Mouse (Mus musculus): ENCODE measurements around the gene Vmn1r55.
"Not testable (repeated sequence)": the region's sequence is repeated elsewhere in the genome, so short reads cannot be mapped to it uniquely, and the experiment has no call there.

Vmn1r55 gene

DNA sequence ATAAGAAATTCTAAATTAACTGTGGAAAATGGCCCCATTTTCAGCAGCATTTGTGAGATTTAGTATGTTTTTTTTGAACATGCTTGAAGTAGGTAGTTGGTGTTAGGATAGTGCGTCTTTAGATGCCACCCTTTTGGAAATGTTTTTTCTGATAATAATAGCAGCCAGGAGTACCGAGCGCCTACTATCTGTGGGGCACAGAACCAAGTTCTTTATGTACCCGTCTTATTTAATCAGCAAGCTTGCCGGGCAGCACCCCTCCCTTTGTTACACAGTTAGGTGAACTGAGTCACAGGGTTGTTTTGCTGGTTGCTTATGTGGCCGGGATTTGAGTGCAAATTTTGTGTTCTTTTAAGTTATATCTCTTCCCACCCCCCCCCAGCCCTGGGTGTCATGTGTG is 68.2 kb downstream of the Vmn1r55 start:
- DNase-seq (ENCODE audit: low read depth, low spot score), result no peak

DNA sequence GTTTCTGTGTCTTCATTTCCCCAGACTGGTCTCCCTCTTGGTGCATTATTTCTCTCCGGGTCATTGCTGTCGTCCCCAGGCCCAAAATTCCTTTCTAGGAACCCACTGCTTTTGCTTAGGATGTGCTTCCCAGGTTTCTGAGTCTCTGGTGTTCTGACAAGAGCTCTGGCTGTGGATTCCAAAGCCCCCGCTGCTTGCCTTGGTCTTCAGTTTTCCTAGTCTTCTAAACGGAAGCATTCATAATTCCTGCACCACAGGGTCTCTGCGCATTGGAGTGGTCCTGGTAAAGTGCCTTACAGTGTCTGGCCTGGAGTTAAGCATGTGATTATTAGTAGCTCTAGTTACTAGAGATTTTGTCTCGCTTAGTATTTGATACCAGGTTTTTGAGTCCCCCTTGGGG is 68.7 kb downstream of the Vmn1r55 start:
- DNase-seq (ENCODE audit: low read depth, low spot score), result no peak

DNA sequence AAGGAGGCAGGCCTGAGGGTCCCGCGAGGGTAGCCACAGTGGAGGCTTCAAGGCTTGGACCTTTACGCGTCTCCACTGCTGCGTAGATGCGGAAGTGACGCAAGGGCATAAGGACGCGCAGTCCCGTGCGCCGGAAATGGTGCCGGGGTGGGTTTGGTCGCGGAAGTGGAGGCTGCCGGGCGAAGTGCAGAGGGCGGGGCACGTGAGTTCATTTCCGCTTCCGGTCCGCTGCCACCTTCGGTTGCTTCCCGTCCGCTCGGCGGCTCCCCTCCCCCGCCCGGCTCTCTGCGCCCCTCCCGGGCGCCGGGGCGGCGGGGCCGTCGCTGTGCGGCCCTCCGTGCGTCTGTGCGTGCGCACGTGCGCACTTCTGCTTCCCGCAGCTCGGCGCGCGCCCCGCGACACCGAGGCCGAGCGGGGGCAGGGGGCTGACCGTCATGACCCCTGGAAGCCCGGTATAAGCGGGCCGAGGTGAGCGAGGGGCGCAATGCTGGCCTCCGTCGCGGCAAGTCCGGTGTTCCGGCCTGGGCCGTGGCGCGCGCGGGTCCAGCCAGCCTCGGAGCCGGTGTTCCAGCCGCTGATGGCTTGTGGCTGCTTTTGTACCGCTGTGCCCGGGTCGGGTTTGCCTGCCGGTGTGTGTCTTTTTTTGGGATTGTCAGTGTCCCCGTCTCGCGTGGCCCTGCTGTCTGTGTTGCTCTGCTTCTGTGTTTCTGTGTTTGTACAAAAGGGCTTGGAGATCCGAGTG is 69.3 kb downstream of the Vmn1r55 start, which contains the start of gene Epn1:
Gene Epn1, plus strand, starts transcription at position 226 of the 742 bp plus-strand sequence.
- DNase-seq (ENCODE audit: low read depth, low spot score), result peak; percentile 93

DNA sequence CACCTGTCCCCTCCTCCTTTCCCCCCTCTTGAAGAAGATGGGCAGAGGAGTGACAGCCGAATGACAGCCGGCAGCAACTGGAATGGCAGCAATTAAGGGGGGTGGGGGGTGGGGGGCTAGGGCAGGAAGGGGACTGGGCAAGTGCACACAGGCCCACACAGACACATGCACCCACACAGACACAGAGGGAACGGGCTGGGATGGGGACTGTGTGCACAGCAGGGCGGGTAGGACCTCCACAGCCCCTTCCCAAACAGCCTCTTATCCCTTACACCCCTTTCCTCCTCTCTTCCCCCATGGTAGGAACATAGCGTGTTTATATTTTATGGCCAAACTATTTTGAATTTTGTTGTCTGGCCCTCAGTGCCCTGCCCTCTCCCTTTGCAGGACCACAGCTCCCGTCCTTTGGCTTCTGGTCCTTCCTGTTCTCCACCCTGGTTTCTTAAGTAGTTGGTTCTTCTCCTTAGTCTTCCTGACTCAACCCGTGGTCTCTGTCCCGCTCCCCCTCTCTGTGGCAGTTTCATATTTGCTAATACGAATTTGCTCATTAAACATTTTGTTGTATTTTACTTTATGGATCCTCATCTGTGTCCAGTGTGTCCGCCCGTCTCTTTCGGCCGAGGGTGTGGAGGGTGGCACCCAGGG is 70.0 kb downstream of the Vmn1r55 start:
- not testable (repeated sequence) for DNase-seq (ENCODE audit: low read depth, low spot score)
